Mouse (Mus musculus) bone marrow, adult 2 months (tissue): ENCODE results near the gene Olfr70.

Source experiments
- CTCF ChIP-seq: fragments of 200-500 bp; IDR thresholded peaks from 2 replicates; pipeline ENCODE4 v1.5.1; 2011; ENCODE audit warnings: low read length, control low read depth; ENCODE audit not compliant: control insufficient read depth, insufficient read depth
- POLR2A ChIP-seq: fragments of 200-500 bp; IDR thresholded peaks from 2 replicates; pipeline ENCODE4 v1.6.1; 2011; ENCODE audit warnings: low read depth, mild to moderate bottlenecking, control low read depth, low read length, borderline replicate concordance; ENCODE audit not compliant: control insufficient read depth

DNA sequence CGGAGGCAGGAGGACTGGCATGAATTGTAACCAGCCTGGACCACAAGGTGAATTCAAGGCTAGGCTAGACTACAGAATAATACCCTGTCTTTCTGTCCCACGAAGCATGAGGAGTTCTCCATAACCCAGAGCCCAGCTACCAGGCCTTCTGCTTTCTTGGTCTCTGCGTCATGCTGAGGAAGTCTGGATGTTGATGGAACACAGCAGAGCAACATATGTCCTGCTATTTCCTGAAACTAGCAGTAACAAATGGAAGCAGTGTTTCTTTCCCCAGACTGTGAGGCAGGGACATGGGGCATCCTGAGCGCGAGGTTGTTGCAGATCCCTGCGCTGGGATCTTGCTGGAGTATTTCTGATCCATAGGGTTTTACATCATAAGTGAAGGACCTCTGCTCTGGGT is 22.1 kb downstream of the Olfr70 start:
- TF ChIP-seq CTCF (no peak), POLR2A (no peak)
